Mouse (Mus musculus) cerebellum, adult 9-10 months (tissue): ENCODE data around the gene Gpa33.

ENCODE experiments used
- DNase-seq: peaks from one replicate; pipeline ENCODE4 v3.0.0; 2022

Gene Gpa33

DNA sequence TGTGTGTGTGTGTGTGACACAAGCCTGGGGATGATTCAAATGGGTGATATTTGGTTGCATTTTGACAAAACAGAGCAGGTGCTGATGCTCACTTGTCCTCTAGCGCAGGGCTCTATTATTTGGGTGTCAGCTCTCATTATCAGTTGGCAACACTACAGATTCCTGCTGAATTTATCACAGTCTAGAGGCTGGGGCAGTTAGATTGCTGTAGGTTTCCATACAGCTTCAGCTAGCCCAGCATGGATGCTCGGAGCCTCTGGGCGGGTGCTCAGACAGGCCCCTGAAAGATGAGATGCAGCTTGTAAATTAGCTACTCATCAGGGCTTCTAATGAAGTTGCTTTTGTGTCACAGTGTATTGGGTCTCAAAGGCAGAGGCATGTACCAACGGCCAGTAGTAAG, 37.4 kb downstream of the Gpa33 start:
- no peak for DNase-seq

DNA sequence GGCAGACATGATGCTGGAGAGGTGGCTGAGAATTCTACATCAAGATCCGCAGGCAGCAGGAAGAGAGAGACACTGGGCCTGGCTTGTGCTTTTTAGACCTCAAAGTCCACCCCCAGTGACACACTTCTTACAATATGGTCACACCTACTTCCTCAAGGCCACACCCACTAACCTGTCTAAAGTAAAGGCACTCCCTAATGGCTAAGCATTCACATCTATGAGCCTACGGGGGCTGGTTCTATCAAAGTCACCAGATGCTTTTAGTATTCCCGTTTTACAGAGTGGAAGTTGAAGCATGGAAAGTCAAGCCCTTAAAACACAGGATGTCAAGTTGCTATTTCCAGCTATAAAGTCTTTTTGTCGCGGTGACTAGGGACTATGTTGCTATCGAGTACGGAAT, 38.0 kb downstream of the Gpa33 start:
- DNase-seq, result no peak

DNA sequence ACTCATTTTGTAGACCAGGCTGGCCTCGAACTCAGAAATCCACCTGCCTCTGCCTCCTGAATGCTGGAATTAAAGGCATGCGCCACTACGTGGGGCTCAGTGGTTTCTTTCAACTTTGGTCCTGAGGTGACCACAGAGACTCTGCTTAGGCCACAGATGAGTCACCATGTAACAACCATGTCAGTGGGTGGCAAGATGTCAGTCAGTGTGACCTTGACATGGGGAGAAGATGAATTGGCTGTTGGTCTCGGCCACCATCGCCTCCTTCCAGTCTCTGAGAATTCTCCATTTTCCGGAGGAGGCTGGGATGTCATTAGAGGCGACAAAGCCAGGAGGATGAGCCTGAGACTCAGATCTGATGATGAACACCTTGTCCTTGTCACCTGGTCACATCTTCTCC, 39.7 kb downstream of the Gpa33 start:
- DNase-seq, result no peak

DNA sequence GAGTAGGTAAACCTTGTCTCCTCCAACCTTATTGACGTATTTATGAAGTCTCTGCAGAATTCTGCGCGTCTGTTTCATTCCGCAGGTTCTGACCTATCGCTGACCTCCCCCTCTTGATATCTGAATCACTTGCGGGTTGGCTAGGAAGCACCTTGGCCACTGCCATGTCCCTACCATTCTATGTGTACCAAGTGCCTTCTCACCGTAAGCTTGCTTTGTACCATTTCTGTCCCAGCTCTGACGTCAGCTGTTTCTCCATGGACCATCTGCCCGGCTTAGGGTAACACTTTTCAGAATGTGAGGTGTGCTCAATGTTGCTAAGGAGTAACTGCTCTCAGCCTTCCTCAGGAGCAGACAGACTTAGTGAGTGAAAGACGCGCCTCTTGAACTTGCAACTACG, 40.8 kb downstream of the Gpa33 start:
- no peak for DNase-seq

- DNase-seq, result no peak
Measured at GRCm38 (mm10) chr1:166172992-166173391, 43.0 kb downstream of the Gpa33 start.

GRCm38 (mm10) chr1:166173621-166174020, 43.6 kb downstream of the Gpa33 start:
- DNase-seq, result no peak

- no peak for DNase-seq
Measured at GRCm38 (mm10) chr1:166181510-166181909, 51.5 kb downstream of the Gpa33 start.

DNA sequence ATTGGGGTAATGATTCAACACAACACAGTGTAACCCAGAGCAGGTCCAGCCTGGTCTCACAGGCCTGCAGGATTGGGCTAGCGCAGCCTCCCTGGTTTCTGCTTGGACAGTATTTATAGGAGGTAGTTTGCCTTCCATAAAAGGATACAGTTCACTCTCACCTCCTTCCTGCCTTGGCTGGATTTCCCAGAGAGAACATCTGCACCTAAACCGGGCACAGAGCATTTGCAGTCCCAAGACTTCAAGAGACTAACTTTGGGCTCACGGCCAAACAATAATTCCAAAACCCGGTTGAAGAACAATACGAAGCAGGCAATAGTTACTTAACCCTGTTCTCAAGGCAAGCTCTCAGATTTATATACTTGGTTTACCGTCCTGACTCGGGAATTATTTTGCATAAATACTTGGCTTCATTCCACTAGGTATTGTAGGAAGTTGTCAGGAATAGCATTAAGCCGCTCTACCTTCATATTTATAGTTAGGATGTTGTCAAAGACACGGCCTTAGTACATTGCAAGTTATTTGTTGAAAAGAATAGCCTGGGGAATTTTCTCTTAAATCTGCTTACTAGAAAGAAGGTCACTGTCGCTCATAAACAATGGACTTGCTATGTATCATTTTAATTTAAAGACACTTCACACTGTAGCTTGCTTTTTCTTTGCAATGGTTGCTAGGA, 53.1 kb downstream of the Gpa33 start:
- DNase-seq, result no peak

DNA sequence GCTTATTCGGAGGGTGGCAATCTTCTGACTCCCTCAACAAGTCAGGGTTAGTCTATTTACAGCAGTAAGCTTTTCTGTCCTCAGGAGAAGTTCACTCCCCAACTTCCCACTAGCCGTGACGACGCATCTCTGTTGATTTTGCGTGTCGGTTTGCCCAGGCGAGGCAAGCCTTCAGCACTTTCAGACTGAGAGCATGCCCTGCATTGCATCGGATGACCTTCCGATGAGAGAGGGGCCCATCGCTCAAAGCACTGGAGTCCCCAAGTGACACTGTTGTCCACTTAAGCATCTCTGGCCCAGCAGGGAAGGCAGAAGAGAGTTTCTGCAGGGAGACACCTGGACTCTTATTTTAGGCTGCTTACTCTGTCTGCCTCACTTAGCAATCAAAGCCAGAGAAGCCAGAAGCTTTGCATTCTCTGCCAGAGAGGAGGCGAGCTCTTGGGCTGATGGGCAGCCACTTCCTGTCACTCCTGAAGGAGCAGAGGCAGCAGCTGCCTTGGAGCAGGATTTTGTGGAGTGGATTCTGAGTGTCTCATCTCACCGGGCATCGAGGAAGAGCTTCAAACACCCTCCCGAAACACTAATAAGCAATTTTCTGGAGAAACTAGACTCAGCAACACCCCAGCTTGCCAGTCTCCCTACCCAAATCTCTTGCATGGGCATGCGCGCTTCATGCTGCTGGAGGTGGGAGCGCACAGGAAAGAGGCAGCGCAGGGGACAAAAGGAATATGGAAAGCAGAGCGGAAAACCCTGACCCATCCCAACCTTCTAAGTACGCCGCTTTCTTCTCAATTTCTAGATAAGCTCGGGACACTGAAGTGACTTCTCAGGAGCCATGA, 54.6 kb downstream of the Gpa33 start:
- no peak for DNase-seq

DNA sequence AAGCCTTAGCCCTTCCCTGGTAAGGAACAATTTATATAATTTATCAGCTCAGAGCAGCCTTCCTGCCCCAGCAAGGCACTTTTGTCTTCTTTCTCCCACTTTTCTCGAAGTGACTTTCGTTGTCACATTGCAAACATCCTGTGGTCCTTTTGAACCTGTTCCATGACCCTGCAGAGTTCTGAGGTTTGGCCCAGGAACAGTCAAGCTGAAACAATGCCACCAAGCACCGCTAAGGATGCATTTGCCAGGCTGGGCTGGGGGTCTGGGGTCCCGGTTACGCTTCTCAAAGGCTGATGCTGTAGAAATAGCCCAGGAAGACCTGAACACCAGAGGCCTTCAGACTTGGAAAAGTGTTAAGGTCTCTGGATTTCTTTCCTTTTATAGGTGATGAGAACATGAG, 55.3 kb downstream of the Gpa33 start:
- DNase-seq, result no peak

DNA sequence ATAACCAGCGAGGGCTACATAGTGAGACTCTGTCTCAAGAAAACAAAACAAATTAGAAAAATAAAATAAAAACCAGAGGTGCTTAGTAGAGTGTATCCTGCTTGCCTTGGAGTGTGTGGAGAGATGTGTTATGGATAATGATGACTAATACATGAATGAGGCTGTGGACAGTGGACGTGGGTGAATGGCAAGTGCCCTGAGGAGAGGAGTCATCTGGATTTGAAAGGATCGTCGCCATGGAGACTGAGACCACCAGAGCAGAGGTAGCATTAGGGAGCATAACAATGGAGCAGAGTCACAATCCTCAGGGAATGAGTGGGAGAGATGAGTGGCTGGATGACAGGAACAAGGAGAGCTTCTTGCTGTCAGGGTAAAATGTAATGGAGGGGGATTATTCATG, 59.8 kb downstream of the Gpa33 start:
- DNase-seq, result no peak

DNA sequence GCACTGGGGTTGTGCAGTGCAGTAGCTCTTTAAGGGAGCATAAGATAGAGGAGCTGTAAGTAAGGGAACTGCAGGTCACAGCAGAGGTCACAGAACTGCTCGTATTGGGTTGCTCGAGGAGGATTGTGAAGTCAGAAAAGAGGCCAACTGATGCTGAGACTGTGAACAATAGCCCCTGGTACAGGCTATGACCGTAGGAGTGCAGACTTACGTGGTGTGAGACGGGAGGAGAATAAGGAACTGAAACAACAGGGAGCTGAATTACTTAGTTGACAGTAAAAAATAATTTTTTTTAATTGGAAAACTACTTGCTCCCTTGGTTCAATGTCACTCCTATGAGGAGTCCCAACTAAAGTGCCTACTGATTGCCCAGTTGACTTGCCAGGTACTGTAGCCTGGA, 74.1 kb downstream of the Gpa33 start:
- no peak for DNase-seq

GRCm38 (mm10) chr1:166205159-166205558, 75.1 kb downstream of the Gpa33 start:
- DNase-seq, result no peak

DNA sequence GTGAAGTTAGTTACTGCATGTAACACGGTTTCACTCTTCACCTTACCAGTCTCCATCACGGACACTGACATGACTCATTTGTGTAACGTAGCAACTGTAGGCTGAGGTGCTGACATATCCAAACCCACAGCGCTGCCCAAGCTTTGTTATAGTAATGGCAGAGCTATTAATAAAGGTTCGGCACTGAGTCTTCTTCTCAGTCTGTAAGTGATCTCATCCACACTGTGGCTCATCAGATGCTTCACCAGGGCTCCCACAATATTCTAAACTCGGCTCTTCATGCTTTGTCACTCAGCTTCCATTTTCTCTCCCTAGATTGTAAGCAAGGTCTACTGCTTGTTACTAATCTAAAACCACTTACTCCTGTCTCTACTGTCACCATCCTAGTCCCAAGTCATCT, 79.3 kb downstream of the Gpa33 start:
- DNase-seq, result no peak

DNA sequence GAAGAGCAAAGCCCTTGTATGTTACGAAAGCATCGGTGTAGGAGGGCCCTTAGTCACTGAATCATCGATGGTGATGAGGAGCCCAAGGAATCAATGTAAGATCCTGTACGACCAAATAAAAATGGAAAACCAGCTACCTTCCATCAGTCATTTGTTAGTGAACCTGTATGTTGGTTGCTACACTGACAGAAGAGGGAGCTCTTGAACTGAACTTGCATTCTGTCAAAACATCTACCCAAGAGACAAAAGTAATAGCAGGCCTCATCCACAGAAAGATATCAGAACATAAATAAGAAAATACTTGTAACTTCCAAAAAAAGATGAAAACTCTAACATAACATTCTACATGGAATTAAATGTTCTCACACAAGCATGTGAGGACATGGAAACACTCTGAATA, 84.1 kb downstream of the Gpa33 start:
- DNase-seq, result no peak
